Mouse (Mus musculus) olfactory bulb, adult 2 months (tissue): Measurements from ENCODE around the gene Mgmt.

Source experiments
- CTCF ChIP-seq: fragments of 200-500 bp; IDR thresholded peaks from 2 replicates; pipeline ENCODE4 v1.5.1; 2012; ENCODE audit warnings: low read depth, mild to moderate bottlenecking, low read length, moderate library complexity; ENCODE audit not compliant: insufficient read depth
- POLR2A ChIP-seq: fragments of 200-500 bp; IDR thresholded peaks from 2 replicates; pipeline ENCODE4 v1.6.1; 2012; ENCODE audit warnings: mild to moderate bottlenecking, low read depth, low read length, moderate library complexity; ENCODE audit not compliant: insufficient read depth

DNA sequence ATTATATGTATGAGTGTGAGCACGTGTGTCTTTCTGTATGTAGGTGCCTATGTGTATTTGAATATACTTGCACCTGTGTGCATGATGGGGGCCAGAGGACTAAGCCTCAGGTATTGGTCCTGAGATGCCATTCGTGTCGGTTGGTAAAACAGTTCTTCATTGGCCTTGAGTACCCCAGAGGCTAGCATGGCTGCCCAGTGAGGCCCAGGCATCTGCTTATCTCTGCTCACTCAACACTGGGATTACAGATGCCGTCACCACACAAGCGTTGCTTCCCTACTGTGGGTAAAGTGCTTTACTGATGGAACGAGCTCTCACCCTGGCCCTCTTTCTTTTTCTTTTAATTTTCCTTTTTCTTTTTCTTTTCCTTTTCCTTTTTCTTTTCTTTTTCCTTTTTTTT, 173.3 kb downstream of the Mgmt start:
- TF ChIP-seq CTCF (no peak), POLR2A (no peak)
